Mouse (Mus musculus): ENCODE measurements at regions not wholly inside any gene's neighbourhood (a gene's known extent, or its start where the extent isn't known, plus 50 kb on each side); places are given as distances from the start of the nearest gene placed in this dataset.
"Not testable (repeated sequence)": the region's sequence is repeated elsewhere in the genome, so short reads cannot be mapped to it uniquely, and the experiment has no call there.

DNA sequence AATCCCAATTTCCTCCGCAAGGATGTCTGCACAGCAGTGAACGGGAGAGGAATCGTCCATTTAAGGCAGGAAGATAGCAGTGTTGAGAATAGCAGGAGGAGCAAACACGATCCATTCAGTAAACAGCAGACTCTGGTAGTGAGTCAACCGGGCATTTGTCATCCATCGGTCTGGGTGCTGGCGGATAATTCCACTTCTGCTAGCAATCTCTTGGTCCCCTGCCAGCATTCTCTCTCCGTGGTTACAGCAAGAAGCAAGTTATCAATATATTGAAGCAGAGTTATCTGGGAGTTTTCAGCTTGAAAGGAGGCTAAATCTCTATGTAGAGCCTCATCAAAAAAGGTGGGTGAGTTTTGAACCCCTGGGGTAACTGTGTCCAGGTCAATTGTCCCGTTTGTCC is 130.4 kb downstream of the Mtrr start:
- intact Hi-C loops (cut with DNase I); DNase-seq: not testable (repeated sequence)

DNA sequence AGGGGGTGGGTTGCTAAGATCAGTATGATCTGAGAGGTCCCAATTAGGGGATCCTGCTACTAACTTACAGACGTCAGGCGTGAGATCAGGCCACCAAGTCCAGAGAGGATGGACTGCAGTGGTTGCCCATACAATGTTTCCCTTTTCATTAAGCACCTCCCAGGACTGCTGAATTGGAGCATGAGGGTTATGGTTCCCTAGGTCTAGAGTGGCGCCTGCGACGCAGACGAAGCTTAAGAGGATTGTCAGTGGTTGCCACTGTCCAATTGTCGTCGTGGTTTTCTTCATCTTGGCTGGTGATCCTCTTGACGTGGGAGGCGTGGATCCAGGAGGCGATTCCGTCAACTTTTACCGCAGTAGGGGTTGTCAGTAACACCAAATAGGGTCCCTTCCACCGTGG is 137.6 kb downstream of the Mtrr start:
- DNase-seq, result peak in 1 of 2 experiments; percentile 4
- intact Hi-C loops (cut with DNase I), result not testable (repeated sequence)
